Mouse (Mus musculus) yolk sac, embryonic 10.5 days (tissue): ENCODE data around the gene Lyl1.

Source experiments
- DNase-seq: peaks from one replicate; pipeline ENCODE4 v3.0.0-alpha.2; 2017; ENCODE audit warnings: low spot score

Lyl1 gene

DNA sequence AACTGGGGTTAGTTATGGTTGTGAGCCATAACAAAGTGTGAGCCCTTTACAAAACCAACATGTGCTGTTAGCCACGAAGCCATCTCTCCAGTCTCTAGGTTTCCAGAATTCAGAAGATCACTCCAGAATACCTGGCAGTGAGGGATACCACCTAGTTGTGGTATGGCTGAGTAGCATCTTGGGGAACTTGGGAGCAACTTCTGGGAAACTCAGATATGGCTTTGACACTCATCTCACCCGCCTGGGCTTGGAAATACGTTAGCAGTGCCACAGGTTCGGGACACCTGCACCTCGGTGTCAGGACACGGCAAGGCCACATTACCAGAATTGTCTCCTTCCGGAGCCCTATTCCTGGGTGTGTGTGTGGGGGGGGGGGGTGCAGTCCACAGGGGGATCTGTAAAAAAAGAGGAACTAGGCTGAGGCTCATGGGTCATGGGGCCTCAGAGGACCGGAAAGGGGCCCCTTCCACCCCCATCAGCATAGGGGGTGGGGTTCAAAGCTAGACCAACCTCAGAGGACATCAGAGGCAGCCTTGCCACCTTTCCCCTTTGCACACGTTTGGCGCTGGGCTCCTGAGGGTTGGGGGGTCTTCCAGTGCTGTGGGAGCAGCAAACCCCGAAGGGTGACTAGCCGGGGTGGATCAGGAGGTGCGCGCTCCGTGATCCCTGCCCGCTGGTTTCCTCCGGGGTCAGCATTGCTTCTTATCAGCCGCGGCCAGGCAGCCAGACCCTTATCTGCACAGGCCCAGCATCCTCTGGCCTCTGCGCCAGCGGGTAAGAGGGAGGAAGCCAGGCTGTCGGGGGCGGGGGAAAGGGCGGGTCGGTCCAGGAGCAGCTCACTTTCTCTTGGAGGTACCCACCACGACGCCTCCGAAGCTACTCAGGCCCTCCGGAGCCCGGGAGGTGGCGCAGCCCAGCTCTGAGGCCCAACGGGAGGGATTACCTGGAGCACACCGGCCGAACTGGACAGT is at the start of gene Lyl1:
Lyl1 (plus strand) TSS at position 517 of the 971 bp plus-strand sequence.
- peak; percentile 88 for DNase-seq

DNA sequence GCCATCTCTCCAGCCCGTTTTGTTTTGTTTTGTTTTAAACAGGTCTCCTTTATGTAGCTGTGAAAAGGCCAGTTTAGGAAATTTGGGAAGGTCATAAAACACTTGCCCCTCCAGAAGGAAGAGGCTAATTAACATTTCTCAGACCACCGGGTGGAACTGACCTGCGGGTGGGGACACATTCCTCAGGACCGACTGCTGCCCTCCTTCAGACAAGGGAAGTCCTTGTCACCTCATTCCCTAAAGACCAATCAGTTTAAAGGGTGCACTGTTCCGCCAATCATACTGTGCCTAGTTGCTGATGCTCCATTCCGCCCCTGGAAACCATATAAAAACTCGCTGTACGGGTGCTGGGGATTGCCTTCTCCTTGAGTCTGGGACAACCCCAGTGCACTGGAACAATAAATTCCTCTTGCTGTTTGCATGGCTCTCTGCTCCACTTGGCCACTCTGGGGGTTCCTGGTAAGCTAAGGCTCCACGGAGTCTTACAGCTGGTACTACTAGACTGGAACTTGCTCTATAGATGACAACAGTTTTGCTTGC is 48.1 kb upstream of the Lyl1 start:
- no peak for DNase-seq

DNA sequence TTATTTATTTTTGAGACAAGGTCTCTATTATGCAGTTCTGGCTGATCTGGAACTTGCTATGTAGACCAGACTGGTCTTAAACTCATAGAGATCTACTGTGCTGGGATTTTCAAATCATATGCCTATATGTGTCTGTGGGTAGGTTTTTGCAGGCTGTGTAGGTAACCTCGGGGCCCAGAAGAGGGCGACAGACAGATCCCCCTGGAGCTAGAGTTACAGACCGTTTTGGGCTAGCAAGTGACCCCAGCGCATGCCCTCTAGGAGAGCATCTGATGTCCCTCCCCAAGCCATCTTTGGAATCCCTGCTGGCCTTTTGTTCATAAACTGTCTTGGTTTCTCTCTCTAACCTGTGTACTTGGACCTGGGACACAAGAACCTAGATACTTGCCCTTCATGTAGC is 46.7 kb upstream of the Lyl1 start:
- DNase-seq: no peak

DNA sequence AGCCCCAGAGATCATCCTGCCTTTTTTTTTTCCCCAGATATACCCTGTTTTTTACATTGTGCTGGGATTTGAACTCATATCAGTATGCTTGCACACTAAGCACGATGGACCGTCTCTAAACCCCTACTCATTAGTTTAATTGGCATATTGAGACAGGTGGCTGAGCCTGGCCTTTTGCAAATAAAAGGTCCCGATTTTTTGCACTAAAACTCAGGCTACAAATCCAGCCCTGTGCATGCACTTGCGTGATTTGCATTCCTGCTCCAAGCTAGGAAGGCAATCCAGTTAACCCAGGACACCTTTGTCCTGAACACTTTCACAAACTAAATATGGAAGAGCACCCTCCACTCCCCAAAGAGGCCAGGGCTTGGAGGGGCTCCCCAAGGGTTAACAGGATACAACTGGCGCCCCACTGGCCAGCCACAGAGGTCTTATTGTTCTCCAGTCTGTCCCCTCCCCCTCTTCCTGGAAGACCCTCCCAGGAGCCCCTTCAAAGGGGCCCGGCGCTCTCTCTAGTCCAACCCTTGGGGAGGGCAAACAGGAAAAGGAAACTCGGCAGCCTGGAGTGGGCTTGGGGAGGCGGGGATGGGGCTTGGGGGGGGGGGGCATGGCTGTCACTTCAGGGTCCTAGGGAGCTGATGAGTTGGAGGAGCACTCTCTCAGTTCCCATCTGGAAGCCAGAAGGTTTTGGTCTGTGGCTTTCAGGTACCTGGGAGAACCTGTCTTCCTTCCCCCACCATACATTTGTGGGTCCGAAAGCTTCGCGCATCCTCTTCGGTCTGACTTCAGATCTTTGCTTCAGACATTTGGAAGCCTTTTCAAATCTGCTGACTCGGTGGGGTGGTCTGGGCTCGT is 45.7 kb upstream of the Lyl1 start:
- peak; percentile 79 for DNase-seq

DNA sequence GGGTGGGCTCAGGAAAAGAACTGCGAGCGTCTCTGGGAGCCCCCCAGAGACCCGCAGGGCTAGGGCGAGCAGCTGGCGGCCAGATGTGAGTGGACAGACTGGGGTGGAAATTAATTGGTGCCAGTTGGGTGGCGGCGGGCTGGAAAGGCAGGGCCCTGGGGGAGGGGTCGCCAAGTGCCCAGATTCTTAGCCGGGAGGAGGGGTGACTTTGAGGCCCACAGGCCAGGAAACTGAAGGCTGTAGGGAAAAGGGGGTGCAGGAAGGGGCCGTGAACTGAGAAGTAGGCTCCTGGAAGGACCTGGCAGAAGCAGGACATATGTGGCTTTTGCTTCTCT is 45.1 kb upstream of the Lyl1 start:
- DNase-seq: peak; percentile 66

DNA sequence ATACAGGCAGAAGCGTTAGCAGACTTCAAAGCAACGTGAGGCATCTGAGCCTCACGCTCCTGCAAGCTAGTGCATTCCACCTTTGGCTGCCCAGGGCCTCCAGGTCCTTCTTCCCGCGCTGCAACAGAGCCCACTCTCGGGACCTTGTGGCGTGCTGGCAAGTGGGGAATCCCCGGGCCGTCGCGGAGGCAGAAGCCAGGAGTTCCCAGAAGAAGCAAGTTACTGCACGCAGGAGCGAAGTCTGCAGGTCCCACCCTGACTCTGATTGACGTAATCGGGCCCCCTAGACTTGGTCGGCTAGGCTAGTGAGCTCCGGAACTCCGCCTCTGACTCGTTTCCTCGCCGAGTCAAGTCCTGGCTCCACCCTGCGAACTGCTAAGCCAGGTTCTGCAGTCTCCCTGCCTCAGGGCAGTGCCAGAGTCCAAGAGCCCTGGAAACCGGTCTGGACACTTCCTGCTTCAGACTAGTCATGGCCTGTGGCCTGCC is 44.6 kb upstream of the Lyl1 start:
- DNase-seq: peak; percentile 93

DNA sequence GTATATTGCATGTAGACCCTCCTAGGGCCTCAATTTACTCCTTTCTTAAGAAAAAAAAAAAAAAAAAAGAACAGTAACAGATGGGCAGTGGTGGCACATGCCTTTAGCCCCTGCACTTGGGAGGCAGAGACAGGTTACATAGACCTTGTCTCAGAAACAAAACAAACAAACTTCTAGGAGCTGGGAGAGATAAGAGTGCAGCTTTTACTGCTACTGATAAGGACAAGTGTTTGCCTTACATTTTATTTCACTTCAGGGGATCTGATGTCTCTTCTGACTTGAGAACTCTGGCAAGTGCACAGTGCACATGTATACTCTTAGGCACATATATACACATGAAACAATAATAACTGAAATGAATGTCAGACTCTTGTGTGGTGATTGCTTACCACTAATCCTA is 44.1 kb upstream of the Lyl1 start:
- DNase-seq: no peak

DNA sequence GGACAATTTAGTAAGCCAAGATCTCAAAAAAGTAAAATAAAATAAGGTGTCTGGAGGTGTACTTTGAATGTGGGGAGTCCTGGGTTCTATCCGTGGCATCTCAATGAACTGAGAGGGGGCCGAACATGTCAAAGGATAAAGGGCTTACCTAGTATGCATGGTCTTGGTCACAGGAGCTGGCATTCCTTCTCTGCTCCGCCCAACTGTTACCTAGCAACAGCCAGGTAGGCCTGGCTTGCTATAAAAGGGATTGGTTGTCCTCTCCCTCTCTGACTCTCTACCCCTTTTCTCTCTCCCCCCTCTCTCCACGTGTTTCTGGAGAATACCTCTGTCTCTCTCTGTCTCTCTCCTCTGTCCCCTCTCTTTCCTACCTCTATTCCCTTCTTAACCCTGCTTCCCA is 43.6 kb upstream of the Lyl1 start:
- DNase-seq: no peak

DNA sequence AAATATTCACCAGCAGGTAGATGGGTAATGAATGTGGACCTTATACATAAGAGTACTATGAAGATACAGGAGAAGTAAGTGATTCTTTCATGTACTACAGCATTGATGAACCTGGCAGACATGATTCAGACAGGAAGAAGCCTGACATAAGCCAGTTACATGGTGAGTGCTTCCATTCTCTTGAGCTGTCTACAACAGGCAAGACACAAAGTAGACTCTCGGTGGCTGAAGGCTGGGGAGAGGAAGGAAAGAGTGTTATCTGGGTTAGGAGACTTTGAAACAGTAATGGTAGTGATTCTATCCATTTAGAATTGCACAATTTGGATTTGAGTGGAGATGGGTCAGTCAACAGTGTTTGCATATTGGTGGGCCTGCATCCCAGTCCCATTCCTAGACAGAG is 42.3 kb upstream of the Lyl1 start:
- no peak for DNase-seq

DNA sequence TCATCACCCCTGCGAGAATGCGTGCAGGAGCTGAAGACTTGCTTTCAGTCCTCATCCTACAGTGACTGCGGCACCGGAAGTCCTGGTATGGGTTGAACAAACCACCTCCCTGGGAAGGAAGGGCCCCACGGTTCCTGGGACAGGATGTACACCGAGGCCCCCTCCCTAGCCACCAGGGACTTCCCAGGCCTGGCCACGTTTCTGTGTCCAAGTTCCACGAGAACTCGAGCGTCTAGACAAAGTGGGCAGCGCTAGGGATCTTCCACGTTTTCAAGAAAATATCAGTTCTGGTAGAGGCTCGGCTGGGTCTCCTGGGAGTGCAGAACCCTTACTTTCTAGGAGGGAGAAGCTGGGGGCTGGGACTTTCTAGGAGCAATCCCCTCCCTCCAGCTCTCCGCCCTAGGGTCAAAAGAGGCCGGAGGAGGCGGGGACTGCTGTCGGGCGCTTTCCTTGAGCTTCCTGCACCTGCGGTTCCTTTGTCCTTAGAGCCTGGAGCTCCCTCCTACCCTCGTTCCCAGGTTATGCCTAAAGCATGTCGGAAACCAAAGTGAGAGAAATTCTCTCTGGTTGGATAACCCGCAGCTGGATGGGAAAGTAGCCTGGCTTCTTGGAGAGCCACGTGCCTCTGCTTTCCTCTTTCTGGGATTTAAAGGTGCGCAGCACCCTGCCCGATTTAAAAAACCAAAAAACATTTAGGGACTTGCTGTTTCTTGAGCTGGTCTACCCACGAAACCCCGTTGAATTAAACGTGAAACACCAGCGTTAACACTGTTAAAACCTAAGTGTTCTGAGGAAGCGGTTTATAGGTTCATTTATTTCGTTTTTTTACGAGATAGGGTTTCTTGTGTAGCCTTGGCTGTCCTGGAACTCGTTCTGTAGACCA is 41.1 kb upstream of the Lyl1 start:
- DNase-seq: peak; percentile 87

DNA sequence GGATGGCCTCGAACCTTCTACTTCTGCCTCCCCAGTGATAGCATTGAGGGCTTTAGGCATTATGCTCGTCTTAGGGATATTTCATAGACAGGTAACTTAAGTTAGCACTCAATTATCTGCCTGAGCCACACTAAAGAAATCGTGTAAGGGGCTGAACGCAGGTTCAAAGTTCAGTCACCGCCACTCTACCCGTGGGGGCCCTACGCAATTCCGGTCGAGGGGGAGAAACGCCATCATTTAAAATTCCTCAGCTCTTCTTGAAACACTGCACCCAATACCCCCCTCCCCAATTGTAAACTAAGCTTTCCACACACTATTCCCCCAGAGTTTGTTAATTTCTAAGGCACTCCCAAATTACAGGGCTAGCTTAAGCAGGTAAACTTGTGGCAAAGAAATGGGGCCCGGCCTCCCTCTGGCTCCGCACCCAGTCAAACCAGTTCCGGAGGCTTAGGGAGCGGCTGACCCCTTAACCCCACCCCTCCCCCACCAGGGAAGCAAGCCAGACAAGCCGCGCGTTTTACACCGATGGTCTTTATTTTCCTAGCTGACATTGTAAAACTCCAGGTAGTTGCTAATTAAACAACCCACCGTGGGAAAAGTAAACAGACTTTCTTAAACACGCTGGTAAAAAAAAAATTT is 40.3 kb upstream of the Lyl1 start:
- peak; percentile 92 for DNase-seq

DNA sequence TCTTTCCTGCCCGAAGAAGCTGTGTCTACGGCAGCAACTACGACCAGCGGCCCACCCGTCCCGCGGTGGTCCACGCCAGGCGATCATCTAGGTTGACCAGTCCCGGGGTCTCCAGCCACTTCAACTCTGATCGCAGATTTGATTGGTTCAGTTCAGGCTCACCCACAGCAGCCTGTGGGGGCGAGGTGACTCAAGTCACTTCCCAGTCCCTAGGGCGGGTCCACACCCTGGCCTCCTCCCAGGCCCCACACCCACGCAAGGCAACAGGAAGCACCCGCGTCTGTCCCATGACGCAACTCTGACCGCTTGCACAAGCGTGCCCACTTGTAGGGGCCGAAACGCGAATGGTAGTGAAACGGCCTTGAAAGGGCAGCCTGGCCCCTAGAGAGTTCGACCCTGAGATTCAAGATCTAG is 39.8 kb upstream of the Lyl1 start:
- peak; percentile 81 for DNase-seq

DNA sequence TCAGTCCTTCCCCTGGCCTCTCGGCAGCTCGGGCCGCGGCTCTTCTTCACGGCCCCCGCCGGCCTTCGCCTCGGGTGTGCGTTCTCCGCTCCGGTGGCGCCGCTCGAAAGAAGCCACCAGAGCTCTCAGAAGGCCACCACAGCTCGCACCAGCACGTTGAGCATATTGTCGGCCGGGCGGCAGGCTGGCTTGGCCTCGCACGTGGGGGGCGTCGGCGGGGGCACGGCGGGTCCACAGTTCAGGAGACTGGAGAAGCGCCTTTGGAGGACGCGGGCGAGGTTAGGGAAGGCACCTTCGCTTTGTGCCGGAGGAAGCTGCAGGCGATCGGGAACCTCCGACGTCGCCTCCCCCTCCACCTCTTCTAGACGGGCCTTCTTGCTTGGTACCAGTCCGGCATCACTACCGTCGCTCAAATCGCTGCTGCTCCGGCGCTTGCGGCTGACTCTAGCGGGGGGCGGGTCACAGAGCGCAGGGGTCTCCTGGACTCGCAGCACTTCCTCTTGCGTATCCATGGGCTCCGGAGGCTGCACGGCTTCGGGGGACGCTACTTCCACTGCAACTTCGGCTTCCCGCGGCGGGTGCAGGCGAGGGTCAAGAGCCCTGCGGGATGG is 39.2 kb upstream of the Lyl1 start:
- peak; percentile 68 for DNase-seq

DNA sequence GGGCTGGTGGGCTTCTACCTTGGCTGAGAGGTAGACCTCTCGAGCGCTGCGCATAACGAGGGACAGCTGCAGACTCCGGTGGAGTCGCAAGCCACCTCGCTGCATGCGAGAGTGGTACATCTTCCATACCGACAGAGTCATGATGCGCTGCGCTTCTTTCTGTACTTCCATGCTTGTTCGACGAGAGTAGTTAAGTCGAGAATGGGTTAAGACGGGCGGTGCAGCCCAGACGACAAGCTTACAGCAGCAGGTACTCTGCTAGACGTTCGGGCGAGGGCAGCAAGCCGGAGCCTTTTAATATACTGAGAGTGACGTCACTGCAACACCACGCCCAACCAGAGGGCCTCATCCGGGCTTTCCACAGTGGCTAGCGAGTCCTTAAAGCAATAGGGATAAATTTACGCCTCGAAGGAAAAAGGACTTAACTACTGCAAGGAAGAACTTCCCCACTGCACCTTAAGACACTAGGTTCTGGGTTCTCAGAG is 38.6 kb upstream of the Lyl1 start, which contains the start of gene Ier2:
Ier2 (minus strand) TSS at position 272 of the 485 bp plus-strand sequence.
- DNase-seq: peak; percentile 96

DNA sequence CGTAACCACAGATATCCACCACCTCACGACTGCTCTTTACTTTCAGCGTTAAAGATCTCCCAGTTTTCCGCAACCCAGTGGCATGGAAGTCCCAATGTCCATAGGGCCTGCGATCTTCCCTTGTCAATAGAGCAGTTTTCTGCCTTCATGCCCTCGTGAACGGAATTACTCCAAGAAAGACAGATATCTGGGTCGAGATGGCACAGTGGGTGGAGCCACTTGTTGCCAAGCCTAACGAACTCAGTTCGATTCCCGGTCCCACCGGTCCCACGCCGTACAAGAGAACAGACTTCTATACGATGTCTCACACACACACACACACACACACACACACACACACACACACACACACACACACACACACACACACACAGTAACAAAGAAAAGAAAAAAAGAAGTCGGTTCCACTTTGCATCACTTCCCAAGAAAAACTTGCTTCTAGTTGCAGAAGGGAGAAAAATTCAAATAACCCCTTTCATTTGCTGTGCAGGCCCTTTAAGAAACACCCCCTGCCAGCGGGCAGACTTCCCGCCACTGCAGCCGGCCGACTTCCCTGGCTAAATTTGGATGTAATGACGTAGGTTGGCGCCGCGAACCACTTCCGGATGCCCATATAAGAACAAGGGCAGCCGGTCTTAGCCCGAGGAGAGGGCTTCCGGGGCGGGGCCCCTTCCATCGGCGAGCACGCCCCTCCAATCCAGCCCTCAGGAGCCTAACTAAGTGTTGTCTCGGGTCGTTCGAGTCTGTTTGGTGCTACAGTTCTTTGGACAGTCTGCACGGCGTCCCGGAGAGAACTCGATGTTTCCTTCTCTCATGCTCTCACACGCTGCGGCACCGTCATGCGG is 37.6 kb upstream of the Lyl1 start:
- DNase-seq: peak; percentile 97

DNA sequence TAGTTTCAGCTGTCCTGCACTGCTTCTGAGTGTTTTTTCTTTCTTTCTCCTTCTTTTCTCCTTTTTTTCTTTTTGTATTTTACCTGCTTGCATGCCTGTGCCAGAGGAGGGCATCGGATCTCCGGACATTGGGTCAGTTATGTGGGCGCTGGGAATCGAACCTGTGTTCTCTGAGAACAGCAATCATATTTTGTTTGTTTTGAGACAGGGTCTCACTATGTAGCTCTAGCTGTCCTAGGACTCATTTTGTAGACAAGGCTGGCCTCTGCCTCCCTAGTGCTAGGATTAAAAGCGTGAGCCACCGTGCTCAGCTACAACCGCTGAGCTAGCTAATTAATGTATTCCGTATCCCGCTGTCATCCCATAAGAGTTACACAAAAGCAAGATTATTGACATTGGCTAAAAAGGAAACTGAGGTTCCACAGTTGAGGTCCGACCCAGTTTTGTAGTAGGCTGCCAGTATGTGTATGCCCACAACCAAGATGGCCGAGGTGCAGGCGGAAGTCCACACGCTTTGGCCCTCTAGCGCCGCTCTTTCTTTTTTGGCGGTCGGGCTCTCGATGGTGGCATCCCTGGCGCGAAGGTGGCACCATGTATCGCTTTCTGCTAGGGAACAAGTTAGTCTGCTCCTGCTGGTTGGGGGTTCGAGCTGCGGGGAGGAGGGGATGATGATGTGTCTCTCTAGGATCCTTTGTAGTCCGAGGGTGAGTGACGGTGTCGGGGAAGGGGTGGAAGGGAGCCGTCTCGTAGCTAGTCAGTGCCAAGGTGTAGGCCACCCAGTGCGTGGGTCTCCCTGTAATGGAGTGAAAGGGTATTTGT is 36.5 kb upstream of the Lyl1 start:
- DNase-seq: peak; percentile 79

DNA sequence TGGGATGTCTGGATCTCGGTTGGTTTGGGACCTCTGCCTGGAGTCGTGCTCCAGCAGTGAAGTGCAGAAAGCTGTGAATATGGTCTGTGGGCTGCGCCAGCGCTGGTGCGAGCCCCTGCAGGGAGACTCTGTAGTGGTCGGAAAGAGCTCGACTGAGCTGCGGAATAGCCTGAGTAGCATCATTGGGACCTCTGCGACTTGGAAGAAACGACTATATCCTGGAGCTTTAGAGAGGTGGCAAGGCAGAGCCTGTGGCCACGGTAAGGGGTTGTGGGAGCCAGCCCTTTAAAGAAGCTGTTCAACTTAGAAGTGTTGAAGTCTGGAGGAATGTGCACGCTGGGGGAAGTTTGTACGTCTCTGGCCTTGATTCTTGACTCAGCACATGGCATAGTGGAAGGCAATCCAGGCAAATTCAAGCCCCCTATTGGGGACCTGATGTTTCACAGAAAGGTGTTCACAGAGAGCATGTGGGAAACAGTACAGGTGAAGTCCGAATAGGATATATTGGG is 35.8 kb upstream of the Lyl1 start:
- DNase-seq: peak; percentile 57

DNA sequence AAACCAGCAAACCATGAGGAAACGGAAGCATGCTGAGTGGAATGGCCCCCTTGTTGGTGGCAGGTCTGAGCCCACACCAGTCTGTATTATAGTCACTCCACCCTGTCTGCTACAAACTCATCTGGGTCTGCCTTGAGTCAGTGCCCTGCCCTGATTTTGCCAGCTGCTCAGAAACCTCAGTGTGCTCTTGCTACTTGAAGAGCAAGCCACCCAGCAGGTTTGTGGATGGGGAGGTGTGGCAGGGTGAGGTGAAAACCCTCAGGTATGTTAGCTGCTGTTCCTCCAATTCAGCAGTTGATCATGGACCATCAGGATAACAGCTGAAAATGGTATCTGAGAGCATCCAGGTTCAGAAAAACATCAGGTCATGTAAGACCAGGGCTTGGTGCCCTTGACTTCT is 33.2 kb upstream of the Lyl1 start:
- DNase-seq: no peak
